Mouse (Mus musculus) layer of hippocampus, postnatal 14 days (tissue): Measurements from ENCODE around the gene Bcl2l14. TPM values are rescaled to one million over a fixed set of nuclear protein-coding genes. Genes with fewer than 3 reads are reported as not detected.

Experiments
- DNase-seq, 2 experiments: peaks; one replicate each; pipeline ENCODE4 v3.0.0; 2021 to 2022; ENCODE audit warnings: low spot score in 2 of 2, mixed read lengths in 1 of 2
- total RNA-seq, 2 experiments: library from RNA; stranded (reverse); gene quantifications; 2 replicates each; pipeline ENCODE4 v1.2.3; 2021

Bcl2l14 gene
- total RNA-seq, 2 experiments from 2014 or later: not detected

DNA sequence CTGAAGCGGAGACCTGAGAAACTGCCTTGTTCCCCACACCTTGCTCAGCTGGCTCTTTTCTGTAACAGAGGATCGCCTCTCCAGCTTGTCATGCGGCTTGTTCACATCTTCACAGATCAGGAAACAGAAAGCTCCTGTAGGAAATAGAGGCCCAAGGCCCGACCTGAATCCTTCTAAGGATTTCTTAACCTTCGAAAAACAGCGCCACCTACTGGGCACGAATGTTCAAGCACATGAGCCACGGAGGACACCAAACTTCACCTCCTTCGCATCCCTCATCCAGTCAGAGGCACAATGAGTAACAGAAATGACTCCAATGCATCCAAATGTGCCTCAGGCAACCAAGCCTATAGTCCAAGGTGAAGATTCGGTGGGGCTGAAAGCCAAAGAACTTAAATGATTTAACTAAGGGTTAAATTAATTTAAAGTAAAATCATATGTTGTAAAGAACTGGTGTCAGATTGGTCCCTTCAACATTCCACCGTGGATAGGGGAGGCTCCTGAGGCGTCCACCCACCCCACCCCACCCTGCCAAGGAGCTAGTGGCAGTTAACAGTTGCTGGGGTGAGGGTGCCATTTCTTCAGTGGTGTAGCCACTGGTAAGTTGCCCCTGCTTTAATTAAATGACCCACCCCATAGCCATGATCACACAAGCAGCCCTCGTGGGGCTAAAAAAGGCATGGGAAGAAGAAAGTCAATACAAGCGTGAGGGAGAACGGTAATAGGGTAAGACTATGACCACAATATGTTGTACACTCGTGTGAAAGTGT lies 7.0 kb downstream of the Bcl2l14 start:
- DNase-seq: peak; percentile 35 to 47

DNA sequence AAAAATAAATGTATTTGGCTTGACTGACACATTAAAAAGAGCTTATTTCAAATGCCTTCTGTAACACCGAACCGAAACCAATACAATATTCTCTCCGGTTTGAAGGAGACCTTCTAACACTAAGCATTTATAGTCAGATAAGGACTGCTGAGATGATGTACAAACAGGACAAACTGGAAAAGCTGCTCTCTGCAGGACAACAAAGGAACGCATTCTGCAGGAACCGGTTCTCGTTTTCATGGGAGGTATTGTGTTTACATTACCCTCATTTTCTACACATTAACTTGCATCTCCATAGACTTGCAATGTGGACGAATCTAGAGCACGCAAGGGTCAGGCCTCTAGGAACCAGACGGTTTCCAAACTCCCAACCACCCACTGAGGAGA lies 7.6 kb downstream of the Bcl2l14 start:
- no peak for DNase-seq

DNA sequence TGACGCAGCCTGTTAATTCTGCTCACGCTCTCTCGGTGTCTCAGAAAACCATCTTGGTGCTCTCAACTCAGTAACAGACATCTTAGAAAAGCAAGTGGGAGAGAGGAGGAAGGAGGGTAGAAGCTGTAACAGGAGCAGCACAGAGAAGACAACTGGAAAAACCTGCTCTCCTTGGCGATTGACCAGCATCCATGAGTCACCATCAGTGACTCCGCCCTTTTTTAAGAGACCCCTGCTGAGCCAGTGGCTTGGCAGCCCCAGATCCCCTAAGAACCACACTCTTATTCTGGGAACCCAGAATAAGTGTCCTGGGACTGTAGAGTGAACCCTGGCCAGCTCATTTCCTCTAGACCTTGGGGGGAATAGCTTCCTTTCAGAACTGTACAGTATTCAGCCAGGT lies 11.1 kb downstream of the Bcl2l14 start:
- no peak for DNase-seq

DNA sequence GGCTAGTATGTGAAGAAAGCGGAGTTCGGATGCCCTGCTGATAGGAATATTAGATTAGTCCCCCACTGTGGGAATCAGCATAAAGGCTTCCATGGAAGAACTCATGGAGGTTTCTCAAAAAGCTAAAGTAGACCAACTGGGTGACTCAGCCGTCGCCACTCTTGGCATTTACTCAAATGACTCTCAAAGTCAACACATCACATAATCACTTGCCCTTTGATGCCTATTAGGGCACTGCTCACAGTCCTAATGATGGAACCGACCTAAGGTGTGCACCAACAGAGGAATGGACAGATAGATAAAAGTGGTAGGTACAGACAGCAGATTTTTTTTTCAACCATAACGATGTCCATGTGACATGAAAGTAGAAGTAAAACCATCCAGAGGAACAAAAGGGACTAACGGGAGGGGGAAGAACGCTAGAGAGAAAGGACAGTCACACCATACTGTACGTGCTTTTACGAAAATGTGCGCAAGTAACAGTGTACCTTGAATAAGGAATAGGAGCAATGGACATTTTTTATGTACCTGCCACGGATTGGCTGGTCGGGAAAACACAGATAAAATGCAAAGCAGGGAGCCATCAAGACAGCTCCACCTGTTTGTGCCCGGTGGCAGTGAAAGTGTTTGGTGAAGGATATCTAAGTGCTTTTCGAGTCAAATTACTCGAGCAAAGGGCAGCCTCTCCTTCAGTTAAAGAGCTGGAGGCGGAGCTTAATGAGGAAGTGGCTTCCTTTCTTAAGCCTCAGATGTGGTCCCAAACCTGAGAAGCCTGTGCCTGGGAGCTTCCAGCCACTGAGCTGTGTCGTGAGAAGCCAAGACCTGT lies 17.8 kb downstream of the Bcl2l14 start:
- no peak for DNase-seq

DNA sequence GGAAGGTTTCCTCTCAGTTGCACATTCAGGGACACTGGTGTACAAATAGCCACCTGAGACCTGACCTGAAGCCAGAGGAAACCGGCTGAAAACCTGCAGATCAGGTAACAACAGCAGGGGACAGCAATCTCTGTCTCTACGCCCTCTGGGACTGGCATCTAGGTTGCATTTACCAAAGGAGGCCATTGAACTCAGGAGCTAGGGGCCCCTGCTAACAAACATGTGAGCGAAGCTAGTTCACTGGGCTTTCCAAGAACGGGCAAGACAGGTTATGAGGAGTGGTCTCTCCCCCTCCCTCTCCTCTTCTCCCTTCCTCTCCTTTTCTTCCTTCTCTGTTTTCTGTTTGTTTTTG lies 18.4 kb downstream of the Bcl2l14 start:
- no peak for DNase-seq

DNA sequence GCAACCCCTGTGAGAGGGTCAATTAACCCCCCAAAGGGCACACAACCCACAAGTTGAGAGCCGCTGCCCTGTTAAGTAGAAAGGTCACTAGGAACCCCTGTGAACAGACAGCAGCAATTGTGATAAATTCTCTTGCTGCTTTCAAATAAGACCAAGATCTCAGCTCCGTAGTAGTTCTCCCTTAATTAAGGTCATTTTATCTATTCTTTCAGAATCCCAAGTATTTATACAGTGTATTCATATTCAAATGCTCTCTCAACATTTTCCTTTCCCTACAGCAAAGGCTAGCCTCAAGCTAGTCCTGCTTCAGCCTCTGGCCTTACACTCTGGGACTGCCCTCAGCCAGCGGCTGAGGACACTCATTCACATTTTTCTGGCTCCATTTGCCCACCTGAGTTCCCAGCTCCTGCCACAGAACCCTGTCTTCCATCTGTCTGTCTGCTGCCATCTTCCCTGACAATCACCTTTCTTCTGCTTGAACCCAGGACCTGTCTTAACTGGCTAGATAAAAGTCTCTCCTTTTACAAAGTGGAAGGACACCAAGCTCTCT lies 20.5 kb downstream of the Bcl2l14 start:
- no peak for DNase-seq

DNA sequence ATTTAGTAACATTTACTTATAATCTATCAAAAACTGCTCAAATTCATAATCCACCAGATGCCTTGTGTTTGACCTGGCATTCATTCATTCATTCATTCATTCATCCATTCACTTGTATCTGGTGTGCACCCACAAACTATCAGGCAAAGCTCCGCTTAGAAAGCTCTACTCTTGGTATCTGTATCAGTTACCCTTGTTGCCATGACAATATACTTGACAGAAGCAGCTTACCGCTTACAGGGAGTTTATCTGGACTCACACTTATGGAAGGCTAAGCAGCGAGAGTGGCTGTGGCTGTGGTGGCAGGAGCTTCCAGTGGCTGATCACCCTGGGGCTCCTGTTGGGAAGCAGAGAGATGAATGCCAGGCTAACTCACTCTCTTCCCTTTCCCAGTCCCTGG lies 21.8 kb downstream of the Bcl2l14 start:
- no peak for DNase-seq

DNA sequence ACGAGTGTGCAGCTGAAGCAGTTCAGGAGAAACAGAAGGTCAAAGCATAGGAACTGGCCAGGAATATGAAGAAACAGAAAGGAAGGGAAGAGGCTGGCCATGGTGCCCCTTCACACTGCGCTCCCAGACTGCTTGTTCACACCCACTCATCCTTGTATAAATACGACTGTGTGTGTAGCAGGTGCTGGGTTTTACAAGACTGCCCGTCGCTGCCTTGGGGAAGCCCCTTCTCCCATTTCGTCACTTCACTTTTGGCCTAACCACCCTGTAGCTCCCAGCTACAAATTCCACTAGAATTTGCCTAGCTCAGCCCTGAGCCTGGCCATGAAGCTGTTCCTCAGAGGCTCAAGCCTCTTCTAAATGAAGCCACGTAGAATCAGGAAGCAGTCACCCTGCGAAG lies 24.3 kb downstream of the Bcl2l14 start:
- DNase-seq: no peak

DNA sequence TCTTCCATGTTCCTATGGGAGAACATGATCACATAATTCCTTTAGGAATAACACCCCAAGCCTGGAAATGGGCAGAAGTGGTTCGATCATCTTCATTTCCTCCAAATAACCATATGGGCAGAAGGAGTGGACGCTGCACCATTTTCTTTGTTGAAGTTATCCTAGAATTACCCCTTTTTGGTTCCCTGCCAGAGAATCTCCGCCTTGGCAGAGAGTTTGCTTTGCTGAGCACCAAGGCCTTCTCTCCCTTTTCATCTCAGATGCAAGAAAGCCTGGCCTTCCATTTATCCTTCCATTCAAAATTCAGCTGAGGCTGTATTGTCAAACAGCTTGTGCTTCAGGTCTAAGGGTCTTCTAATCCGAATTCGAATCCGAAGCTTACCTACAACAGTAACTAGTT lies 25.8 kb downstream of the Bcl2l14 start:
- no peak for DNase-seq

DNA sequence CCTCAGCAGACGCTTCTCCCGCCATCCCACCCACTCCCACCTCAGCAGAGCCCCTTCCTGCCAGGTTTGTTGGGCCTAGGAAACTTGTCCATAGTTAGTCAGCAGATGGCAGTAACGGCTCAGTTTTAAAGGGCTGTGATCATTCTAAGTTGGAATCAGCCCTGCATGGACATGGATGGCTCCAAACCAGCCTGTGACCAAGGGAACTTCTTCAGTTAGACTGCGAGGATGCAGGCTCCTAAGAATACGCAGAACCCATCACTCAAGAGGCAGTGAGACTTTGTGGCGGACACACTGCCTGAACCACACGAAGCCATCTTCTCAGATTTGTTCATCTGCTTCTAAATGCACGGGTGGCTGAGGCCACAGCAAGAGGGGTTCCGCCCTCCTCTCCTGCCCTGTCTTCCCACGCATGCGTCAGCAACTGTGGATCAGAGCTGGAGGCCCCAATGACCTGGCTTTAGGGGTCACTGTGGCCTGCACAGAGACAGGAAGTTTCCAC lies 29.1 kb downstream of the Bcl2l14 start:
- DNase-seq: peak; percentile 64 to 77

DNA sequence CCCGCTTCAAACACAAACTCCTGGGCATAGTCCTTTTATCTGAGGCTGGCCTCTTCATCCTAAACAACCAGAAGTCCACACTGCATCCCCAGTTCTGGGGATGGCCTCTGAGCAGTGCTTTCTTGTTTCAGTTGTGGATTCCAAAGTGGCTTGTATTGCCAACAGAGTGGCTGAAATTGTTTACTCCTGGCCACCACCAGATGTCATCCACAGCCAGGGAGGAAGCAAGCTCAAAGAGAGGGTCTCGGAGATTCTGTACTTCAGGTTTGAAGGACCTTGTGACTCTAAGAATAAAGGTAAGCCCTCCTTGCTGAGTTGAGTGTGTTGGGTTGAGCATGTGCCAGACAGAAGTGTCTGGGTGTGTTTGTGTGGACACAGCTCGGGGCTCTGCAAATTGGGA lies 31.0 kb downstream of the Bcl2l14 start:
- DNase-seq: no peak

DNA sequence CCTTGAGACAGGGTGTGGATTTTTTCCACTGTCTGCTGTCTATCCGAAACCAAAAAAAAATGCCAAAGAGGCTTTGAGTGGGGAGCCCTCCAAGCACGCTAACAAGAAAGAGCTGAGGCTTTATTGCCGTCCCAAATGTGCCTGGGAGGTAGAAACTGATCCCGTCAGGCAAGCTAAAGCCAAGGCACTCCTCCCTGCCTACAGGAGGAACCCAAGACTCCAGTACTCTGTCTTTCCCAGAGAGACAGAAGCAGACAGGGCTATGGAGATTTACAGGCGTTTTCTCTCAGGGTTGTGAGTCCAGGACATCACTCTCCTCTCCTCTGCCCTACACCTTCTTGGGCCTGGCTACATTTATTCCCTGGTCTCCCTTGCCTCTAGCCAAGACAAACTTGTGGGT lies 32.3 kb downstream of the Bcl2l14 start:
- no peak for DNase-seq

DNA sequence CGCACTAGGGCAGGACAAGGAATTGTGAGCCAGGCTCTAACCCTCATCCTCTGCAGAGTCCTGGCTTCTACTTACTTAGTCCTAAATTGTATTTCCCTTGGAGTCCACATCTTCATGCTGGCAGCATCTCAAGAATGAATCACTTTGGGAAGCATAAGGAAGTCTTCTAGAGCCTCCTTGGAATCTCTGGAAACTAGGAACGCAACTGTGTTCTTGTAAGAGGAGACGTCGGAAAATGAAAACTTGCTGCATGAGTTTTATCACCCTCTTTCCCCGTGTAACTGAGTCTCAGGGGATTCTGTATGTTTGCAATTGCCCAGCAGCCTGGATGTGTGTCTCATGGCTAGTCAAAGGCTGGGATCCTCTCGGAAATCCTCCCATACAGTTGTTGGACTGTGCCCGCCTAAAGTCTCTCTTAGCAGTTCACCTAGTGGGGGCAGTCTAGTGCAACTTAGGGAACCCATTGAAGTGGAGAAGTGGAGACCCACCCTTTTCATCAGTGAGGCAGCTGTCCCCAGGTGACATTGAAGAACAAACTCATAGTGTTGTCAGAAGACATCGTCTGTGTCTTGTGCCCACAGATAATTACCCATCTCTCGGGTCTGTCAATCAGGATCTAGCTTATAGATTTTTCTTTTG lies 34.2 kb downstream of the Bcl2l14 start:
- no peak for DNase-seq

DNA sequence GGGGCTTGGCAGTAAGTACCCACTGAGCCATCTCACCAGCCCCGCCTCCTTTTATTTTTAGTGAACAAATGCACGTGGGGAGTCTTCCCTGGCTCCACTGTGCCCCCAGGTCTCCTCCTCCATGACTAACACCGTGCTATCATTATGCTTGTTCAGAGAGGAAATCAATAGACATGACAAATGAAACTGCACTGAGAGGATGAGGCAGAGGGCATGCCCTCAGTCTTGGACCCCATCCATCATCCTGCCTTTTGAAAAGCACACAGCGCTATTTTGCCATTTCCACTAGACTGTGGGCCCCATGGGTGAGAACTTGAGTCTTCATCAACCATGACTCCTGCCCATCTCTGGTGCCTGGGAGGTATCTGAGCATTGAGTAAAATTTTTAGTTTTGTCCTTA lies 35.5 kb downstream of the Bcl2l14 start:
- no peak for DNase-seq

DNA sequence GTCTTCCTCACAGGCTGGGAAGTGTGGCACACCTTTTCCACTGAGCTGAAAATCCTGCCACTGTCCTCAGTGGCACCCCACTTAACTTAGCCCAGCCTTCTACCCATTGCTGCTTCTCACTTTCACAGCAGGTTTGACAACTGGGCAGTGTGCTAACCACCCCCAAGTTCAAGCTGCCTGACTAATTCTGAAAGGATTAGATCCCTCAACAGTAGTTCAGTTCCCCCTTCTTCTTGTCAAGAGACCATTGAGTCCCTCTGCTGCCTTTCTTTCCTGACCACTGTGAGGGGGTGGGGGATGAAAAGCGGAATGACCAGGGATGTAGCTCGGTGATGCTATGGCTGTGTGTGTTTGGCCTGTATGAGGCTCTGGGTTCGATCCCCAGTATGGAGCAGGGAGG lies 37.2 kb downstream of the Bcl2l14 start:
- DNase-seq: no peak

DNA sequence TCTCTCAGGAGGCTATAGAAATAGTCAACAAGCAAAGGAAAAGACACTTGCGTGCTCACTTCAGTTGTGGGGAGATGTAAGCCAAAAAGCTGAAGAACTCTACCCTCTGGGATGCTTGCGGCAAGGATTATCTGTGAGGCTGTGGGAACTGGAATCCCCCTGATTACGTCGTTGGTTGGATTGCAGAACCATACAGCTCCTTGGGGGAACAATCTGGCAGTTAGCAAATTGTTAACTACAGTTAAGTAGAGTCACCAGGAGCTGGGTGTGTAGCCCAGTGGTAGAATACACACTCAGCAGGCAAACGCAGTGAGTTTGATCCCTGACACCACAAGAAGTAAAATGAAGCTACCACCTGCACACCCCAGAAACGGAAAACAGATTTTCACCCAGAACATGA lies 37.9 kb downstream of the Bcl2l14 start:
- no peak for DNase-seq

DNA sequence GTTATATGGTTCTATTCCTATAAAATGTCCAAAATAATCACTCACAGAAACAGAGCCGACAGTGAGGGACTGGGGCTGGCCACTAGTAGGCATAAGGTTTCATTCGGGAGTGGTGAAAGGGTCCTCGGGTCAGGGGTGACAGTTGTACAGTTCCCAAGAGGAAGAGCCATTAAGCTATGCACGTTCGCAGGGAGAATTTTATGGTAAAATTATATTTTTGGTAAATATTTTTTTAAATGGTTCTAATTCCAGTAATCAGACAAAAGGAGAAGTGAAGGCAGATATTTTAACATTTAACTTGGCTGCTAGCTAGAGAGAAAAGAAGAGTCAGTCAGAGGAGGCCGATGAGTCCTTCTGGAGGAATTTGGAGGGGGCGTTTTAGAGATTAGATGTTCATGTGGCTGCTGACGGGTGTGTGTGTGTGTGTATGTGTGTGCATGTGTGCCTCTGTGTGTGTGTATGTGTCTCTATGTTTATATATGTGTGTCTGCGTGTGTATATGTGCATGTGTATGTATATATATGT lies 38.8 kb downstream of the Bcl2l14 start:
- no peak for DNase-seq

DNA sequence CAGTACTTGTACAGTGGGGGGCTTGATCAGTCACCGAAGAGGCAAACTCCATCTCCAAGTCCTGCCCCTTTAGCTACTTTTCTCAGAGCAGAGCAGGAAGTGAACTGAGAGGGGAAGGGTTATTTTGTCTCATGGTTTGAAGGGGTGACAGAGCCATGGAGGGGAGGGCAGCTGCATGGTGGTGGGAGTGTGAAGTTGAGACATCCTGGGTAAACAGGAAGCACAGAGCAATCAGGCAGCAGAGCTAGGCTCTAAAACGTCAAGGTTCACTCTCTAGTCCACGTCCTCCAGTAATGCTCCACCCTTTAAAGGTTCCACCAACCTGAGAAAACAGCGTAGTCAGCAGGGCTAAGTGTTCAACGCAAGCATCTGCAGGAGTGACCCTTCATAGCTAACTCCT lies 40.8 kb downstream of the Bcl2l14 start:
- DNase-seq: no peak

DNA sequence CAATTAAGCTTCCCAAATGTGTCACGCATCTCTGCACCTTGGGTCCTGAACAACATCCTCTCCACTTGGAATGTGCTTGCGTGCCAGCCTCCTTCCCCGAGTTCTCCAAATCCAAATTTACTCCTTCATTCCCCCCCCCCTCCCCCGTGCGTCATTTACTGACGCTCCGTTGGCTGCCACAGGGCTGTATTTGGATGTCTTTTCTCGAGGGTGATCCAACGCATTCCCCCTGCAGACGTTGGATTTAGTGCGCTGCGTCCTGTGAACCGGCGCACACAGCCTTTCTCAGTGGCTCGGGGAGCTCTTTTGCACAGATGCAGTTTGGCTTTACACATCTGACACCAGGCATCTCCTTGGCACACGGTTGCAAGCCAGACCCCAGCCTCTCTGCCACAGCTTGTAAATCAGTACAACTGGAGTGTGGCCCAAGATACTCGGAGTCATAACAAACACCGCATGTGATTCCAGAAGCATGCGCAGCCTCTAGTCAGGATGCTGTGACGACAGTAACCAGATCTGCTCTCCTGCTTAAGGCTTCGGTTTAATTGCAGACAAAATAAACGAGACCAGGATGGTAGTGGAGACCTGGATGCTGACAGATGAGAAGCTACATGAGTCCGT lies 43.4 kb downstream of the Bcl2l14 start:
- DNase-seq: peak; percentile 29 to 39

DNA sequence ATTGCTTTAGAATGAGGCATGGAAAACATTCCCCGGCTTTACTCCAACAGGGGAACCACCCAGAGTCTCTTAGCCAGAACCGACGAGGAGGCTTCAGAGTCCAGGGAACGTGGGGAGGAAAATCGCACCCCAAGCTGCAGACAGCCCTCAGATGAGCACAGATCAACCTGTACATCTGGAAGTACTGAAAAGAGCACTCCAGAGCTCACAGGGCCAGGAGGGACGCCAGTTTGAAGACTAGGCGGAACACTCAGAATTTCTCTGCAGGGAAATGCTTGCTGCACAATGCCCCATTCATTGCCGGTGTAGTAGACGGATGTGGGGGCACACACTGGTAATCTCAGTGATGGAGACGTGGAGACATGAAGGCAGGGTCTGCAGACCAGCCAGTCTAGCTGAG lies 43.9 kb downstream of the Bcl2l14 start:
- DNase-seq: no peak

DNA sequence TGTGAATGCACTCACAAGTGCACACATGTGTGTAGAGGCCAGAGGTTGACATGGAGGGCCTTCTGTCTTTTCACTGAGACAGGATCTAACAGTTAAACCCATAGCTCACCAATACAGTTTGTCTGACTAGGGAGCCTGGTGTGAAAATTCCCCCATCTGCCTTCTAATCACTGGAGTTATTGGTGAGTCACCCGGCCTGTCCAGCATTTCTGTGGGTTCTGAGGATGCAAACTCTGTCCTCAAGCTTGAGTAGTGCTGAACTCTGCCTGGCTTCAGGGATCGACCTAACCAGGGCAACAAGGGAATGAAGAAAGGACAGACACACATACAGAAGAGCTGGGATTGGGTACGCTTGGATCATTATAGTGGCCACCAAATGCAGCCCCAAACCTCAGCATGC lies 45.6 kb downstream of the Bcl2l14 start:
- DNase-seq: no peak
